Mouse (Mus musculus) CH12.LX (cell line): Measurements from ENCODE around the gene Pdcd4. TPM values are rescaled to one million over a fixed set of nuclear protein-coding genes. Genes with fewer than 3 reads are reported as not detected.
"Not testable (repeated sequence)": the region's sequence is repeated elsewhere in the genome, so short reads cannot be mapped to it uniquely, and the experiment has no call there.

Experiments
- DNase-seq: peaks from one replicate; pipeline ENCODE4 v3.0.0-alpha.2; 2013; ENCODE audit errors: extremely low read depth
- H3K27ac ChIP-seq: 2 replicates; pipeline ENCODE4 v1.5.1; 2012; ENCODE audit warnings: low read depth, mild to moderate bottlenecking, control low read depth, moderate library complexity; ENCODE audit not compliant: insufficient read depth
- H3K27me3 ChIP-seq: replicated peaks from 2 replicates; pipeline ENCODE3; 2012; ENCODE audit warnings: inconsistent platforms
- H3K36me3 ChIP-seq, 2 experiments: replicated peaks in 1 of 2; 2 replicates each; pipeline versions ENCODE3 to v1.6.1; 2012; ENCODE audit warnings: inconsistent platforms in 1 of 2, low read length in 1 of 2, mild to moderate bottlenecking in 1 of 2, mixed read lengths in 1 of 2, moderate library complexity in 1 of 2; ENCODE audit not compliant: control insufficient read depth in 1 of 2, insufficient read depth in 1 of 2
- H3K4me1 ChIP-seq, 2 experiments: 2 replicates each; pipeline ENCODE4 v1.6.1; 2012; ENCODE audit warnings: inconsistent platforms in 1 of 2, moderate library complexity in 1 of 2; ENCODE audit not compliant: insufficient read depth in 2 of 2, control insufficient read depth in 1 of 2
- H3K4me2 ChIP-seq: 2 replicates; pipeline ENCODE4 v1.6.1; 2012; ENCODE audit warnings: low read depth, mild to moderate bottlenecking, control low read depth; ENCODE audit not compliant: poor library complexity, insufficient read depth, severe bottlenecking
- H3K4me3 ChIP-seq, 3 experiments: fragments of 150-350 bp in 1 of 3; sonication (generic) in 1 of 3; replicated peaks in 1 of 3; 2 replicates each; pipeline versions ENCODE3 to v1.5.1; 2011 to 2012; ENCODE audit warnings: low read depth in 2 of 3, low read length in 2 of 3, mild to moderate bottlenecking in 2 of 3, moderate library complexity in 2 of 3, control low read depth in 1 of 3, improper control_type of control experiment in 1 of 3, inconsistent platforms in 1 of 3, mixed read lengths in 1 of 3; ENCODE audit not compliant: poor library complexity in 1 of 3
- H3K79me2 ChIP-seq: replicated peaks from 2 replicates; pipeline ENCODE4 v1.6.1; 2012; ENCODE audit warnings: mild to moderate bottlenecking, moderate library complexity; ENCODE audit not compliant: control insufficient read depth, poor library complexity, insufficient read depth, severe bottlenecking; ENCODE audit errors: extremely low read depth
- H3K9ac ChIP-seq: 2 replicates; pipeline ENCODE4 v1.6.1; 2012; ENCODE audit warnings: low read depth, mild to moderate bottlenecking, control low read depth, moderate library complexity; ENCODE audit not compliant: insufficient read depth
- H3K9me3 ChIP-seq: replicated peaks from 2 replicates; pipeline ENCODE3; 2012; ENCODE audit warnings: low read length, inconsistent platforms, mixed read lengths
- CHD1 ChIP-seq: IDR thresholded peaks from 2 replicates; pipeline ENCODE4 v1.6.1; 2012; ENCODE audit warnings: low read depth, low read length, improper control_type of control experiment, inconsistent platforms
- CHD2 ChIP-seq: IDR thresholded peaks from 2 replicates; pipeline ENCODE4 v1.6.1; 2011; ENCODE audit warnings: low read length, improper control_type of control experiment
- CTCF ChIP-seq, 2 experiments: IDR thresholded peaks in 1 of 2; conservative IDR thresholded peaks in 1 of 2; 2 replicates each; pipeline ENCODE4 v1.5.1; 2011 to 2012; ENCODE audit warnings: low read depth in 2 of 2, low read length in 2 of 2, improper control_type of control experiment in 1 of 2, inconsistent platforms in 1 of 2, mild to moderate bottlenecking in 1 of 2, moderate library complexity in 1 of 2
- E2F4 ChIP-seq: IDR thresholded peaks from 2 replicates; pipeline ENCODE4 v1.6.1; 2011; ENCODE audit warnings: low read depth, low read length, improper control_type of control experiment; ENCODE audit not compliant: insufficient replicate concordance
- ELF1 ChIP-seq: IDR thresholded peaks from 2 replicates; pipeline ENCODE4 v1.6.1; 2014; ENCODE audit warnings: low read depth, mild to moderate bottlenecking, inconsistent platforms, low read length, improper control_type of control experiment
- GABPA ChIP-seq: IDR thresholded peaks from 2 replicates; pipeline ENCODE4 v1.6.1; 2012; ENCODE audit warnings: low read depth, low read length, improper control_type of control experiment, inconsistent platforms; ENCODE audit not compliant: insufficient replicate concordance
- HCFC1 ChIP-seq: IDR thresholded peaks from 2 replicates; pipeline ENCODE4 v1.6.1; 2012; ENCODE audit warnings: low read depth, mild to moderate bottlenecking, inconsistent platforms, low read length, improper control_type of control experiment
- IRF4 ChIP-seq: IDR thresholded peaks from 2 replicates; pipeline ENCODE4 v1.6.1; 2014; ENCODE audit warnings: low read depth, mild to moderate bottlenecking, inconsistent platforms, low read length, improper control_type of control experiment
- JUND ChIP-seq: conservative IDR thresholded peaks from 2 replicates; pipeline ENCODE4 v1.6.1; 2011; ENCODE audit warnings: low read depth, low read length, improper control_type of control experiment
- MAZ ChIP-seq: IDR thresholded peaks from 2 replicates; pipeline ENCODE4 v1.6.1; 2012; ENCODE audit warnings: low read depth, mild to moderate bottlenecking, inconsistent platforms, low read length, improper control_type of control experiment, moderate library complexity
- NELFE ChIP-seq: IDR thresholded peaks from 2 replicates; pipeline ENCODE4 v1.6.1; 2011; ENCODE audit warnings: low read depth, low read length, improper control_type of control experiment
- POLR2AphosphoS2 ChIP-seq: IDR thresholded peaks from 2 replicates; pipeline ENCODE4 v1.6.1; 2011; ENCODE audit warnings: low read depth, low read length, improper control_type of control experiment
- RAD21 ChIP-seq: IDR thresholded peaks from 2 replicates; pipeline ENCODE4 v1.6.1; 2011; ENCODE audit warnings: low read depth, mild to moderate bottlenecking, low read length, improper control_type of control experiment, moderate library complexity
- RCOR1 ChIP-seq: conservative IDR thresholded peaks from 2 replicates; pipeline ENCODE4 v1.6.1; 2012; ENCODE audit warnings: low read depth, mild to moderate bottlenecking, inconsistent platforms, low read length, improper control_type of control experiment
- SMC3 ChIP-seq: IDR thresholded peaks from 2 replicates; pipeline ENCODE4 v1.6.1; 2011; ENCODE audit warnings: low read depth, low read length, improper control_type of control experiment
- TBP ChIP-seq: conservative IDR thresholded peaks from 2 replicates; pipeline ENCODE4 v1.6.1; 2011; ENCODE audit warnings: low read depth, low read length, improper control_type of control experiment
- UBTF ChIP-seq: IDR thresholded peaks from 2 replicates; pipeline ENCODE4 v1.6.1; 2012; ENCODE audit warnings: low read depth, mild to moderate bottlenecking, inconsistent platforms, low read length, improper control_type of control experiment, moderate library complexity
- USF1 ChIP-seq: IDR thresholded peaks from 2 replicates; pipeline ENCODE4 v1.6.1; 2014; ENCODE audit warnings: low read depth, mild to moderate bottlenecking, inconsistent platforms, low read length, improper control_type of control experiment
- USF2 ChIP-seq: conservative IDR thresholded peaks from 2 replicates; pipeline ENCODE4 v1.6.1; 2011; ENCODE audit warnings: low read depth, low read length, improper control_type of control experiment
- ZC3H11A ChIP-seq: IDR thresholded peaks from 2 replicates; pipeline ENCODE4 v1.6.1; 2012; ENCODE audit warnings: low read depth, mild to moderate bottlenecking, inconsistent platforms, low read length, improper control_type of control experiment
- ZMIZ1 ChIP-seq: IDR thresholded peaks from 2 replicates; pipeline ENCODE4 v1.6.1; 2012; ENCODE audit warnings: low read depth, mild to moderate bottlenecking, inconsistent platforms, low read length, improper control_type of control experiment
- ZNF384 ChIP-seq: IDR thresholded peaks from 2 replicates; pipeline ENCODE4 v1.6.1; 2012; ENCODE audit warnings: low read depth, low read length, improper control_type of control experiment, inconsistent platforms
- dilution Hi-C: fragments of 300-500 bp; cut with MboI; formaldehyde crosslinking; loops from 2 replicates; pipeline ENCODE4 v1.14.3; 2020; ENCODE audit warnings: low sequenced_read_pairs; ENCODE audit not compliant: extremely low pct_unique_long_range_greater_than_20kb, extremely low pct_ligation_motif_present
- in situ Hi-C: fragments of 300-500 bp; cut with MboI; formaldehyde crosslinking; loops from 3 replicates; pipeline ENCODE4 v1.14.3; 2019; ENCODE audit warnings: low sequenced_read_pairs, low pct_ligation_motif_present, low pct_unique_long_range_greater_than_20kb, mixed read lengths
- polyA plus RNA-seq: library from polyadenylated mRNA; unstranded; fragments of >175 nt; gene quantifications from 2 replicates; pipeline ENCODE4 v1.2.1, GENCODE M21; 2012; ENCODE audit warnings: low read depth; ENCODE audit not compliant: insufficient read length
- total RNA-seq, 2 experiments: library from RNA; depleted of rRNA; stranded (reverse); fragments of 300-350 nt in 1 of 2; fragments of >200 nt in 1 of 2; gene quantifications; 2 replicates each; pipeline ENCODE4 v1.2.3; 2012 to 2014

Pdcd4 gene
- total and polyA plus RNA-seq, 3 experiments: 24.4 to 39.0 (median 26.3) TPM

- Histone ChIP-seq H3K9ac (no peak overlapping the region), H3K27ac (no peak overlapping the region), H3K27me3 (no peaks in the 10 kb centered on the region), H3K36me3 (peaks cover 0 to 5% of the 10 kb centered on the region in 2 experiments), H3K4me1 (peaks cover 0 to 2% of the 10 kb centered on the region in 2 experiments; a peak in 1 of 4 replicates), H3K4me3 (no peak overlapping the region), H3K9me3 (no peaks in the 10 kb centered on the region), H3K4me2 (no peak overlapping the region), H3K79me2 (peaks cover 6% of the 10 kb centered on the region; the same call in 1 of the 2 replicates)
- in situ Hi-C loops (no loop called here), dilution Hi-C loops (no loop called here)
- TF ChIP-seq ZMIZ1: no peak
- no peak for TF ChIP-seq USF1
- no peak for TF ChIP-seq ELF1
- DNase-seq: no peak
Measured at GRCm38 (mm10) chr19:53962511-53962910, 70.5 kb downstream of the Pdcd4 start.

GRCm38 (mm10) chr19:53964347-53964746 lies 72.3 kb downstream of the Pdcd4 start:
- dilution Hi-C loops, H3K4me3 ChIP-seq, H3K4me1 ChIP-seq, H3K9ac ChIP-seq, DNase-seq, H3K4me2 ChIP-seq, H3K79me2 ChIP-seq, H3K9me3 ChIP-seq, H3K27ac ChIP-seq, H3K36me3 ChIP-seq, H3K27me3 ChIP-seq, in situ Hi-C loops: not testable (repeated sequence)
- peak; percentile 53 for TF ChIP-seq ZNF384

GRCm38 (mm10) chr19:53964910-53965633 lies 73.0 kb downstream of the Pdcd4 start:
- TF ChIP-seq USF2 (no peak), GABPA (no peak), NELFE (no peak), MAZ (no peak), HCFC1 (no peak), E2F4 (no peak), CHD1 (no peak), ZMIZ1 (no peak), CHD2 (no peak), RCOR1 (no peak), ZC3H11A (no peak), TBP (no peak), CTCF (conservative IDR thresholded peaks at IDR 0.05 in 1 of 2, IDR thresholded peaks at IDR 0.05 in 1 of 2; ENCODE audit: low read depth in 2 of 2, low read length in 2 of 2) (no peak), JUND (no peak), IRF4 (no peak), UBTF (no peak), SMC3 (no peak), POLR2AphosphoS2 (no peak), RAD21 (no peak)
- peaks cover 5% of the 10 kb centered on the region; the same call in 1 of the 2 replicates for H3K79me2 ChIP-seq
- H3K4me3 ChIP-seq: no peak overlapping the region
- in situ Hi-C loops (no loop called here), dilution Hi-C loops (no loop called here)
- no peaks in the 10 kb centered on the region for H3K27me3 ChIP-seq
- H3K4me2 ChIP-seq: no peak overlapping the region
- no peak overlapping the region for H3K27ac ChIP-seq
- no peaks in the 10 kb centered on the region for H3K9me3 ChIP-seq
- DNase-seq: no peak
- H3K9ac ChIP-seq: no peak overlapping the region
- H3K4me1 ChIP-seq: peaks cover 0 to 2% of the 10 kb centered on the region in 2 experiments; a peak in 1 of 4 replicates
- peaks cover 0 to 5% of the 10 kb centered on the region in 2 experiments for H3K36me3 ChIP-seq
